Mouse (Mus musculus) heart, adult 2 months (tissue): ENCODE data around the gene Atp6v1g1. TPM values are rescaled to one million over a fixed set of nuclear protein-coding genes. Genes with fewer than 3 reads are reported as not detected.

Source experiments
- DNase-seq, 2 experiments: peaks; one replicate each; pipeline ENCODE4 v3.0.0; 2021
- H3K27ac ChIP-seq: fragments of 200-600 bp; 2 replicates; pipeline ENCODE4 v1.8.1; 2022
- H3K27me3 ChIP-seq: fragments of 200-500 bp; 2 replicates; pipeline ENCODE4 v1.6.1; 2012; ENCODE audit warnings: mild to moderate bottlenecking, low read length, inconsistent platforms, mixed read lengths; ENCODE audit not compliant: control insufficient read depth, insufficient read depth
- H3K36me3 ChIP-seq: fragments of 200-500 bp; 2 replicates; pipeline ENCODE4 v1.6.1; 2012; ENCODE audit warnings: low read length, inconsistent platforms; ENCODE audit not compliant: control insufficient read depth, insufficient read depth
- H3K4me1 ChIP-seq: fragments of 200-500 bp; 2 replicates; pipeline ENCODE4 v1.6.1; 2011; ENCODE audit warnings: low read length; ENCODE audit not compliant: control insufficient read depth, insufficient read depth
- H3K4me3 ChIP-seq: fragments of 200-600 bp; 2 replicates; pipeline ENCODE4 v1.8.1; 2022
- H3K79me2 ChIP-seq: fragments of 200-500 bp; replicated peaks from 2 replicates; pipeline ENCODE4 v1.6.1; 2012; ENCODE audit warnings: mild to moderate bottlenecking, inconsistent platforms, low read length, moderate library complexity, mixed read lengths; ENCODE audit not compliant: control insufficient read depth, insufficient read depth
- H3K9ac ChIP-seq: fragments of 200-500 bp; 2 replicates; pipeline ENCODE4 v1.6.1; 2012; ENCODE audit warnings: low read depth, mild to moderate bottlenecking, control low read depth, inconsistent platforms, low read length, mixed read lengths
- CTCF ChIP-seq: fragments of 200-600 bp; IDR thresholded peaks from 2 replicates; pipeline ENCODE4 v1.8.1; 2022; ENCODE audit warnings: antibody characterized with exemption, mild to moderate bottlenecking, moderate library complexity
- EP300 ChIP-seq: fragments of 200-500 bp; IDR thresholded peaks from 2 replicates; pipeline ENCODE4 v1.6.1; 2011; ENCODE audit warnings: low read depth, low read length, control low read depth; ENCODE audit not compliant: insufficient read depth
- POLR2A ChIP-seq: fragments of 200-500 bp; IDR thresholded peaks from 2 replicates; pipeline ENCODE4 v1.6.1; 2011; ENCODE audit warnings: mild to moderate bottlenecking, low read depth, low read length, control low read depth; ENCODE audit not compliant: insufficient read depth
- WGBS: fragments of 180-500 bp; shearing (Covaris S2); methylation state at CpG from one replicate; pipeline ENCODE4 v1.1.7; 2018; 5-methylcytosine and 5-hydroxymethylcytosine counted together
- intact Hi-C: fragments of 180-260 bp; cut with DNase I; formaldehyde crosslinking; loops from one replicate; pipeline ENCODE4 v1.15.1; 2025
- polyA plus RNA-seq: library from polyadenylated mRNA; depleted of rRNA; stranded (reverse); fragments of >200 nt; gene quantifications from 2 replicates; pipeline ENCODE4 v1.2.3, GENCODE M21; 2012
- total RNA-seq, 2 experiments: library from RNA; stranded (reverse); gene quantifications; 2 replicates each; pipeline ENCODE4 v1.2.3; 2021

The Atp6v1g1 gene
- total and polyA plus RNA-seq, 3 experiments = 53.6 to 164 (median 138) TPM

- intact Hi-C loops = loop anchor here (5.0 kb wide), 2 partner anchors 45 to 125 kb away; partner anchors contain the start of gene Whrn
- no peak overlapping the region for H3K9ac ChIP-seq
- peak overlapping the region; percentile 77 for H3K27ac ChIP-seq
Measured at GRCm38 (mm10) chr4:63542209-63542608, 2.4 kb upstream of the Atp6v1g1 start.

GRCm38 (mm10) chr4:63543746-63544493 lies 652 bp upstream of the Atp6v1g1 start:
- Histone ChIP-seq H3K27me3 (no peaks in the 10 kb centered on the region), H3K27ac (peak overlapping the region; percentile 83), H3K4me1 (peaks cover 10% of the 10 kb centered on the region), H3K9ac (peak overlapping the region; percentile 28), H3K4me3 (peak overlapping the region; percentile 34; the same call in 1 of the 2 replicates), H3K79me2 (no peaks in the 10 kb centered on the region; the same call in 1 of the 2 replicates), H3K36me3 (peaks cover 16% of the 10 kb centered on the region)
- intact Hi-C loops = loop anchor here (5.0 kb wide), 2 partner anchors 47 to 127 kb away; partner anchors contain the start of gene Whrn
- DNase-seq = peak in 1 of 2 experiments; percentile 48
- TF ChIP-seq CTCF = peak; percentile 29; the same call in 1 of the 2 replicates
- TF ChIP-seq POLR2A = no peak
- TF ChIP-seq EP300 = 0 out of 2 replicates have a peak, but pooled peaks have one; percentile 4
- WGBS = 61% methylated on average over 10 of the region's 10 CpGs

More at GRCm38 (mm10) chr4:63542209-63542608, 2.4 kb upstream of the Atp6v1g1 start:
- H3K4me1 ChIP-seq = peaks cover 10% of the 10 kb centered on the region
- 22% methylated on average over 2 of the region's 2 CpGs for WGBS
- peaks cover 13% of the 10 kb centered on the region for H3K36me3 ChIP-seq
- DNase-seq = peak; percentile 59 to 79
- no peak overlapping the region for H3K4me3 ChIP-seq
- TF ChIP-seq POLR2A (no peak), EP300 (peak; percentile 93)
- no peaks in the 10 kb centered on the region; the same call in 1 of the 2 replicates for H3K79me2 ChIP-seq
- no peaks in the 10 kb centered on the region for H3K27me3 ChIP-seq

- Histone ChIP-seq H3K9ac (peak overlapping the region; percentile 97), H3K4me1 (peaks cover 10% of the 10 kb centered on the region), H3K27ac (peak overlapping the region; percentile 89), H3K4me3 (peak overlapping the region; percentile 84), H3K79me2 (no peaks in the 10 kb centered on the region; the same call in 1 of the 2 replicates), H3K27me3 (no peaks in the 10 kb centered on the region), H3K36me3 (peaks cover 21% of the 10 kb centered on the region)
- WGBS = 9% methylated on average over 26 of the region's 26 CpGs
- TF ChIP-seq CTCF = no peak
- no peak for TF ChIP-seq POLR2A
- TF ChIP-seq EP300 = no peak
- DNase-seq = no peak
- intact Hi-C loops = loop anchor here (1.0 kb wide), 1 partner anchor 13 kb away; the partner anchor contains the start of gene Tmem268
Measured at GRCm38 (mm10) chr4:63545231-63545958, 823 bp downstream of the Atp6v1g1 start.

GRCm38 (mm10) chr4:63546441-63547055 lies 2.0 kb downstream of the Atp6v1g1 start:
- no peak overlapping the region for H3K27ac ChIP-seq
- H3K9ac ChIP-seq = no peak overlapping the region

GRCm38 (mm10) chr4:63547799-63548198 lies 3.2 kb downstream of the Atp6v1g1 start:
- intact Hi-C loops = no loop called here
- H3K36me3 ChIP-seq = peaks cover 21% of the 10 kb centered on the region
- 12% methylated on average over 1 of the region's 1 CpGs for WGBS
- no peak overlapping the region for H3K4me3 ChIP-seq
- H3K9ac ChIP-seq = no peak overlapping the region
- no peaks in the 10 kb centered on the region; the same call in 1 of the 2 replicates for H3K79me2 ChIP-seq
- H3K27me3 ChIP-seq = no peaks in the 10 kb centered on the region
- no peak for TF ChIP-seq POLR2A
- no peak for TF ChIP-seq CTCF
- no peak for TF ChIP-seq EP300
- no peak overlapping the region for H3K27ac ChIP-seq
- peaks cover 8% of the 10 kb centered on the region for H3K4me1 ChIP-seq
- no peak for DNase-seq

More at GRCm38 (mm10) chr4:63546441-63547055, 2.0 kb downstream of the Atp6v1g1 start:
- peaks cover 23% of the 10 kb centered on the region for H3K36me3 ChIP-seq
- H3K27me3 ChIP-seq = no peaks in the 10 kb centered on the region
- H3K79me2 ChIP-seq = no peaks in the 10 kb centered on the region; the same call in 1 of the 2 replicates
- TF ChIP-seq POLR2A (no peak), CTCF (no peak), EP300 (no peak)
- peaks cover 10% of the 10 kb centered on the region for H3K4me1 ChIP-seq
- no peak overlapping the region for H3K4me3 ChIP-seq
- no peak for DNase-seq
- intact Hi-C loops = no loop called here
- WGBS = 55% methylated on average over 6 of the region's 6 CpGs
